ENCODE assay signal across 17 mouse cellular contexts in genomic region chr10:46576127-46576526, GRCm38 (mm10).
"Had no signal": no experiment of that assay in that cellular context is flagged by ENCODE, and none has a peak within 500 bp of the region (broad histone marks: within the 10 kb centered on the region; RNA-seq: fewer than 3 reads in every experiment).

No protein-coding gene starts in this region.

- ATAC-seq: liver, embryonic 12.5 days; liver, postnatal 0 days; lung, postnatal 0 days; midbrain, embryonic 13.5 days; midbrain, embryonic 15.5 days; midbrain, embryonic 16.5 days had no signal

- DNase-seq: left cerebral cortex, postnatal 4 days; liver; liver, embryonic 13.5 days; liver, postnatal 0 days; lung, adult 18-20 months; lung, adult 2 months; lung, embryonic 14.5 days; lung, postnatal 10 days; lung, postnatal 14 days; lung, postnatal 36 days; lung, postnatal 4 days; midbrain, embryonic 14.5 days had no signal
